Mouse (Mus musculus) liver, embryonic 15.5 days (tissue): ENCODE results near the gene Sdhb. TPM values are rescaled to one million over a fixed set of nuclear protein-coding genes. Genes with fewer than 3 reads are reported as not detected.

Source experiments
- ATAC-seq: fragments of 200-750 bp; cut with Nextera tagmentation; 2 replicates; pipeline ENCODE4 v1.8.0; 2017; ENCODE audit warnings: moderate number of reproducible peaks, mild to moderate bottlenecking, moderate library complexity; ENCODE audit not compliant: insufficient read depth
- H3K27ac ChIP-seq: fragments of 300-500 bp; sonication (generic); replicated peaks from 2 replicates; pipeline ENCODE4 v1.5.1; 2015; ENCODE audit warnings: mild to moderate bottlenecking, inconsistent platforms
- H3K27me3 ChIP-seq: fragments of 300-500 bp; sonication (generic); 2 replicates; pipeline ENCODE4 v1.6.1; 2015; ENCODE audit warnings: mild to moderate bottlenecking, inconsistent platforms
- H3K36me3 ChIP-seq: fragments of 300-500 bp; sonication (generic); replicated peaks from 2 replicates; pipeline ENCODE4 v1.6.1; 2015; ENCODE audit warnings: moderate library complexity, mild to moderate bottlenecking, inconsistent platforms
- H3K4me1 ChIP-seq: fragments of 300-500 bp; sonication (generic); replicated peaks from 2 replicates; pipeline ENCODE4 v1.6.1; 2015; ENCODE audit warnings: inconsistent platforms
- H3K4me2 ChIP-seq: fragments of 300-500 bp; sonication (generic); 2 replicates; pipeline ENCODE4 v1.6.1; 2015; ENCODE audit warnings: moderate library complexity, mild to moderate bottlenecking, inconsistent platforms
- H3K4me3 ChIP-seq: fragments of 300-500 bp; sonication (generic); replicated peaks from 2 replicates; pipeline ENCODE4 v1.5.1; 2015; ENCODE audit warnings: mild to moderate bottlenecking, inconsistent platforms
- H3K9ac ChIP-seq: fragments of 300-500 bp; sonication (generic); 2 replicates; pipeline ENCODE4 v1.6.1; 2015; ENCODE audit warnings: moderate library complexity, mild to moderate bottlenecking, inconsistent platforms
- H3K9me3 ChIP-seq: fragments of 300-500 bp; sonication (generic); replicated peaks from 2 replicates; pipeline ENCODE4 v1.6.1; 2016; ENCODE audit warnings: inconsistent platforms
- WGBS: fragments of 180-500 bp; shearing (Covaris S2); methylation state at CpG from one replicate; pipeline ENCODE4 v1.1.7; 2015; ENCODE audit warnings: mixed read lengths; ENCODE audit not compliant: insufficient replicate concordance; 5-methylcytosine and 5-hydroxymethylcytosine counted together
- polyA plus RNA-seq: library from polyadenylated mRNA; unstranded; fragments of >200 nt; fragmentation: Nextera tagmentation; extraction: Ambion mirVana; gene quantifications from 2 replicates; pipeline ENCODE4 v1.2.1, GENCODE M21; 2015

Gene Sdhb
- polyA plus RNA-seq, 1 experiment from 2014 or later, result 196 TPM

DNA sequence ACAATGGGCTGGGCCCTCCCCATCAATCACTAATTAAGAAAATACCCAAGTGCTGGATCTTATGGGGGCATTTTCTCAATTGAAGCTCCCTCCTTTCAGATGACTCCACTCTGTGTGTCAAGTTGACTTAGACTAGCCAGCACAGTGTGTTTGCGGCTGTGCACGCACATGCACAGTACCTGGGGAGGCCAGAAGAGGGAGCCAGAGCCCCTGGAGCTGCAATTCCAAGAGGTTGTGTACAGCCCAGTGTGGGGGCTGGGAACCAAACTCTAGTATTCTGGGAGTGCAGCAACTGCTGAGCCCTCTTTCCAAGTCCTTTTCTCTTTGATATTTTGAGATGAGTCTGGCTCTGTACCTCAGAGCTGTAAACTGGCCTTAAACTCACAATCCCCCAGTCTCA, 20.6 kb downstream of the Sdhb start:
- Histone ChIP-seq H3K27me3 (0 out of 2 replicates have a peak, but pooled peaks cover 6% of the 10 kb centered on the region), H3K27ac (no peak overlapping the region), H3K36me3 (peaks cover 19% of the 10 kb centered on the region), H3K4me2 (no peak overlapping the region), H3K4me3 (no peak overlapping the region), H3K4me1 (peaks cover 45% of the 10 kb centered on the region), H3K9ac (no peak overlapping the region), H3K9me3 (no peaks in the 10 kb centered on the region)
- 95% methylated on average over 2 of the region's 2 CpGs for WGBS
- no peak for ATAC-seq

DNA sequence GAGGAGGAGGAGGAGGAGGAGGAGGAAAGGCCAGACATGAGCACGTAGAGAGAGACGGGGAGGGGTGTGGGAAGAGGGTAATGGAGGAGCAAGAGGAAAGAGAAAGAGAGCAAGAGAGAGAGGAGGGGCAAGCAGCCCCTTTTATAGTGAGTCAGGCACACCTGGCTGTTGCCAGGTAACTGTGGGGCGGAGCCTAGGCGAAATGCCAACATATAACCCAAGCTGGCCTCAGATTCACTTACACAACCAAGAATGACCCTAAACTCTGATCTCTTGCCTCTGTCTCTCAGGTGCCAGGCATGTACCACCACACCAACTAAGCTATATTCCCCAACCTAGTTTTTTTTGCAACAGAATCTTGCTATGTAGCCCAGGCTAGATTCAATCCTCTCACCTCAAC, 21.8 kb downstream of the Sdhb start:
- H3K4me3 ChIP-seq, result no peak overlapping the region
- peak overlapping the region; percentile 64 for H3K27ac ChIP-seq
- H3K36me3 ChIP-seq, result peaks cover 18% of the 10 kb centered on the region
- no peak overlapping the region; the same call in 1 of the 2 replicates for H3K4me2 ChIP-seq
- no peak for ATAC-seq
- WGBS, result 57% methylated on average over 4 of the region's 4 CpGs
- no peak overlapping the region for H3K9ac ChIP-seq
- 0 out of 2 replicates have a peak, but pooled peaks cover 6% of the 10 kb centered on the region for H3K27me3 ChIP-seq
- H3K9me3 ChIP-seq, result no peaks in the 10 kb centered on the region
- peaks cover 44% of the 10 kb centered on the region for H3K4me1 ChIP-seq

DNA sequence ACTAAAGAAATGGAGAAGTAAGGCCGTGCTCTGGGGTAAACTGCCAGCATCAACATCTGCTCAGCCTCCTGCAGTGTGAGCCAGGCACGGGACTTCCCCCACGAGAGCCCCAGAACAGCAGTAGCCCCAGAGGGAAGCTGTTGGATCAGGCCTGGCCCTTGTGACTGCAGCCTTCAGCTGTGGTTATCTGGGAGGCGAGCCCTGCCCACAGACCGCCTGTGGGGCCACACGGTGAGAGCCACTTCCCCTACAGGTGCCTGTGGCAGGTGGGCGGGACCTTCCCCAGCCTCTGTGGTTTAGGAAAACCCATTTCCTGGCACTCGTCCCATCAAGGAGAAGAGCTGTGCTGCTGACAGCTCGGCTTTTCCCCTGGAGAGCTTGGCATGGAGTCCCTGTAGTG, 22.4 kb downstream of the Sdhb start:
- H3K4me3 ChIP-seq, result no peak overlapping the region
- peak; percentile 49; the same call in 1 of the 2 replicates for ATAC-seq
- H3K36me3 ChIP-seq, result peaks cover 14% of the 10 kb centered on the region
- peak overlapping the region; percentile 5 for H3K4me2 ChIP-seq
- H3K9me3 ChIP-seq, result no peaks in the 10 kb centered on the region
- WGBS, result 4% methylated on average over 9 of the region's 9 CpGs
- no peak overlapping the region for H3K9ac ChIP-seq
- H3K4me1 ChIP-seq, result peaks cover 41% of the 10 kb centered on the region
- peak overlapping the region; percentile 64 for H3K27ac ChIP-seq
- H3K27me3 ChIP-seq, result 0 out of 2 replicates have a peak, but pooled peaks cover 6% of the 10 kb centered on the region

- Histone ChIP-seq H3K27ac (no peak overlapping the region), H3K27me3 (0 out of 2 replicates have a peak, but pooled peaks cover 6% of the 10 kb centered on the region), H3K4me1 (peaks cover 49% of the 10 kb centered on the region), H3K9ac (no peak overlapping the region), H3K4me2 (no peak overlapping the region), H3K36me3 (peaks cover 4% of the 10 kb centered on the region), H3K9me3 (no peaks in the 10 kb centered on the region), H3K4me3 (no peak overlapping the region)
- 82% methylated on average over 6 of the region's 6 CpGs for WGBS
- ATAC-seq, result no peak
Measured at GRCm38 (mm10) chr4:140984544-140984943, 23.5 kb downstream of the Sdhb start.

GRCm38 (mm10) chr4:140986024-140986710, 25.2 kb downstream of the Sdhb start:
- WGBS, result 26% methylated on average over 15 of the region's 15 CpGs
- Histone ChIP-seq H3K9me3 (no peaks in the 10 kb centered on the region), H3K9ac (peak overlapping the region; percentile 88; the same call in 1 of the 2 replicates), H3K36me3 (no peaks in the 10 kb centered on the region), H3K4me3 (peak overlapping the region; percentile 84), H3K27ac (no peak overlapping the region), H3K4me1 (peaks cover 50% of the 10 kb centered on the region), H3K27me3 (0 out of 2 replicates have a peak, but pooled peaks cover 6% of the 10 kb centered on the region), H3K4me2 (peak overlapping the region; percentile 97)
- ATAC-seq, result peak; percentile 1; the same call in 1 of the 2 replicates

GRCm38 (mm10) chr4:140986711-140987395, 25.9 kb downstream of the Sdhb start, which contains the start of gene Atp13a2:
TSS of gene Atp13a2 (plus strand) at chr4:140986873.
- ATAC-seq, result peak; percentile 77
- no peaks in the 10 kb centered on the region for H3K36me3 ChIP-seq
- under 1% methylated on average over 58 of the region's 58 CpGs for WGBS
- H3K4me1 ChIP-seq, result peaks cover 50% of the 10 kb centered on the region
- peak within 1 kb of the TSS; percentile 88 for H3K9ac ChIP-seq
- H3K27me3 ChIP-seq, result 0 out of 2 replicates have a peak, but pooled peaks cover 6% of the 10 kb centered on the region
- H3K4me2 ChIP-seq, result peak within 1 kb of the TSS; percentile 97
- H3K4me3 ChIP-seq, result peak within 1 kb of the TSS; percentile 84
- H3K27ac ChIP-seq, result peak within 1 kb of the TSS; percentile 57
- H3K9me3 ChIP-seq, result no peaks in the 10 kb centered on the region

DNA sequence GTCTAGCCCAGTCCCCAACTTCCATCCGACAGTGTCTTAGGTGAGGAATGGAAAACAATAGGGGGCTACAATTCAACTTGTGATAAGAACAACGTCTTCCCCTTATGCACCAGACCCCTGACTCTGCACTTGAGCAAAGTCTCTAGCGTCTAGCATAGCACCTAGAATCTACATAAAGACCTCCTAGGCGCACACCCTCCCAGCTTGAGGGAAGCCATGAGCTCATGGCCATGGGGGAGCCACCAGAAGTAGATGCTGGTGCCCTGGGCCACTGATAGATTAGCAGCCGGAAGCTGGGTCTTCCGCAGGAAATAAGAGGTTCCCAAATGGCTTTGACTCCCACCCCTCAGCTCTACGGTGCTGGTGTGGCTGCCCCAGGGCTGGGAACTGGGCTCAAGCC, 26.5 kb downstream of the Sdhb start:
- no peak for ATAC-seq
- Histone ChIP-seq H3K4me2 (peak overlapping the region; percentile 97), H3K27me3 (0 out of 2 replicates have a peak, but pooled peaks cover 6% of the 10 kb centered on the region), H3K36me3 (0 out of 2 replicates have a peak, but pooled peaks cover 2% of the 10 kb centered on the region), H3K4me3 (peak overlapping the region; percentile 84), H3K9me3 (no peaks in the 10 kb centered on the region), H3K9ac (peak overlapping the region; percentile 88), H3K4me1 (peaks cover 50% of the 10 kb centered on the region), H3K27ac (peak overlapping the region; percentile 57)
- whole genome bisulfite sequencing, result 5% methylated on average over 7 of the region's 7 CpGs

GRCm38 (mm10) chr4:140988706-140989290, 27.8 kb downstream of the Sdhb start:
- Histone ChIP-seq H3K4me2 (peak overlapping the region; percentile 16; the same call in 1 of the 2 replicates), H3K27ac (no peak overlapping the region), H3K4me1 (peaks cover 39% of the 10 kb centered on the region), H3K27me3 (0 out of 2 replicates have a peak, but pooled peaks cover 6% of the 10 kb centered on the region), H3K4me3 (no peak overlapping the region), H3K9me3 (no peaks in the 10 kb centered on the region), H3K9ac (no peak overlapping the region), H3K36me3 (0 out of 2 replicates have a peak, but pooled peaks cover 7% of the 10 kb centered on the region)
- 0 out of 2 replicates have a peak, but pooled peaks have one; percentile 6 for ATAC-seq
- 20% methylated on average over 7 of the region's 7 CpGs for WGBS

DNA sequence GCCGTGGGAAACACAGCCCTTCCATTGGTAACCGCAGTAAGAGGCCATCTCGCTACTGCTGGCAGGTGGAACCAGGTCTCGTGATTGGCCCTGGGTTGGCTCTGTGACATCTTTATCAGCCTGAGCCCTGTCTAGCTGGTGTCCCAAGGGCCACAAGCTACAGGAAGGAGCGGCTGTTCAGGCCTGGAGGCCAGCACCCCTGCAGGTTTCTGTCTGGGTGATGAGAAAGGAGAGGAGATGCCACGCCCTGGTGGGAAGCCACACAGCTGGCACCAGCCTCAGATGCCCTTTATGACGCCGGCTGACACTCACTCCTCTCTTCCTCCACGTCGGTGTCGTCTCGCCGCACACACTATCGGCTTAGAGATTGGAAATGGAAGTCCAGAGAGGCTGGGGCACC, 28.4 kb downstream of the Sdhb start:
- H3K27ac ChIP-seq, result no peak overlapping the region
- peaks cover 33% of the 10 kb centered on the region for H3K4me1 ChIP-seq
- no peak overlapping the region for H3K4me2 ChIP-seq
- peaks cover 13% of the 10 kb centered on the region; the same call in 1 of the 2 replicates for H3K36me3 ChIP-seq
- WGBS, result 69% methylated on average over 14 of the region's 14 CpGs
- H3K9me3 ChIP-seq, result no peaks in the 10 kb centered on the region
- H3K27me3 ChIP-seq, result 0 out of 2 replicates have a peak, but pooled peaks cover 6% of the 10 kb centered on the region
- no peak for ATAC-seq
- no peak overlapping the region for H3K9ac ChIP-seq
- H3K4me3 ChIP-seq, result no peak overlapping the region

DNA sequence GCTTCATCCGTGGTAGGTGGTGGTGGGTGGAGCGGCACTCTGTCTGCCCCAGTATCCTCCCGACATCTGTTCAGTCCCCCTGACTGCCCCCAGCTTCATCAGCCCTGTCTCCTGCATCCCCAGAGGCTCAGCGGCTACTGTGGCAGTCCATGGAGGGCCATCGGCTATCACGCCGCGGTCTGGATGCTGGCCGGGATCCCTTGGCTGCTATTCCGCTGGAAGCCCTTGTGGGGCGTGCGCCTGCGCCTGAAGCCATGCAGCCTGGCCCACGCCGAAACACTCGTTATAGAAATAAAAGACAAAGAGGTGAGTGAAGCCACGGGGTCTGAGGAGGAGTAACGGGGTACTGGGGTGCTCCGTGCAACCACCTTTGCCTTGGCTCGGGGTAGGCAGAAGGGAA, 31.2 kb downstream of the Sdhb start:
- ATAC-seq, result no peak
- Histone ChIP-seq H3K4me2 (no peak overlapping the region), H3K9me3 (no peaks in the 10 kb centered on the region), H3K36me3 (peaks cover 33% of the 10 kb centered on the region), H3K4me1 (peaks cover 31% of the 10 kb centered on the region), H3K4me3 (no peak overlapping the region), H3K27ac (no peak overlapping the region), H3K9ac (no peak overlapping the region), H3K27me3 (no peaks in the 10 kb centered on the region)
- 80% methylated on average over 20 of the region's 20 CpGs for WGBS

- H3K9me3 ChIP-seq, result no peaks in the 10 kb centered on the region
- H3K4me1 ChIP-seq, result peaks cover 17% of the 10 kb centered on the region
- no peak overlapping the region for H3K9ac ChIP-seq
- 64% methylated on average over 8 of the region's 8 CpGs for WGBS
- H3K27me3 ChIP-seq, result no peaks in the 10 kb centered on the region
- peaks cover 42% of the 10 kb centered on the region for H3K36me3 ChIP-seq
- ATAC-seq, result no peak
- no peak overlapping the region for H3K4me3 ChIP-seq
- no peak overlapping the region for H3K4me2 ChIP-seq
- H3K27ac ChIP-seq, result no peak overlapping the region
Measured at GRCm38 (mm10) chr4:140993846-140994245, 32.8 kb downstream of the Sdhb start.
